Mouse (Mus musculus) gastrocnemius, adult 18-20 months (tissue): Measurements from ENCODE around the gene Coil. TPM values are rescaled to one million over a fixed set of nuclear protein-coding genes. Genes with fewer than 3 reads are reported as not detected.

Experiments used
- DNase-seq: peaks from one replicate; pipeline ENCODE4 v3.0.0; 2021; ENCODE audit warnings: low spot score
- total RNA-seq, 2 experiments: library from RNA; stranded (reverse); gene quantifications; 2 replicates each; pipeline ENCODE4 v1.2.3; 2021

Gene Coil
- total RNA-seq, 2 experiments from 2014 or later: 4.1 to 4.5 TPM

DNA sequence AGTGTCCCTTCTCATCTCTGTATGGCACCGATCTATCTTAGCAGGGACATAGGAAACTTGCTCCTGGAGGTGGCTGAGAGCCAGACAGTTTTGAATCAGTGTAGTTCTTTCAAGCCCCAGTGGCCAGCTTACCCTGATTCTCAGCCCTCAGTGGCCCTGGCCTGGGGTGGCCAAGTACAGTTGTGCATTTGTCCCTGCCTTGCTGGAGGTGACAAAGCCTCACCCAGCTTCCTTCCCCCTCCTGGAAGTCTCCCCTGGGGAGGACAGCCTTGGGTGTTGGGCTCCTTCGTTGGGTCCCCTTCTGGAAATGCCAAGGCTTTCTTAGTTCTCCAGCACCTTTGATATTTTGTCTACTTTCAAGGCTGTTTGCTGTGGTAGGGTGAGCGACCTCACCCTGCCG, 33.7 kb downstream of the Coil start:
- no peak for DNase-seq

DNA sequence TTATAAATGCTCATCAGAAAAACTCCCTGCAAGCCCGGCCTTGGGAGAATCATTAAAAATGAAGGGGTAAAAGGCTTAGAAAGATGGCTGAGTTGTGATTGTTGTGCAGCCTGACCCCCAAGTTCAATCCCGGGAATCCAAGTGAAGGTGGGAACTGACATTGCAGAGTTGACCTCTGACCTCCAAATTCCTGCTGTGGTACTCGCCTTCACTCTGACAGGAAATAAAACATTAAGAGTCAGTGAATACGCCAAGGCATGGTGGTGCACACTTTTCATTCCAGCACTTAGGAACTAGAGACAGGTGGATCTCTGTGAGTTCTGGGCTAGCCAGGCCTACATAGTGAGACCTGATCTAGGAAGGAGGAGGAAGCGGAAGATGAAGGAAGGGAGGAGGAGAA, 35.4 kb downstream of the Coil start:
- no peak for DNase-seq

DNA sequence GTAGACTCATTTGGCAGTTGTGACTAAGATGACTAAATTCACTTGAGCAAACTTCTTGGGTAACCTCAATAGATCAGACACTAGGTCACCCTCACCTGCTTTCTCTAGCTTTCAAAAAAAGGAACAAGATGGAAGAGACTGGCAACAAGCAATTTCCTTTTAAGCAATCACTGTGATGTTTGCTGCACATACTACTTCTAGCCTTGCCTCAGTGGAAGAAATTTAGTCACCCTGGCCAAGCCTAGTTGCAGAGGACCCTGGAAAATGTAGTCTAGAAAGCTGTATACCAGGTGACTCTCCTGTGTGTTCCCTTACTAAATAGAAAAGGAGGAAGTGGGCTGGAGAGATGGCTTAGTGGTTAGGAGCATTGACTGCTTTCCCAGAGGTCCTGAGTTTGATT, 36.4 kb downstream of the Coil start:
- no peak for DNase-seq

DNA sequence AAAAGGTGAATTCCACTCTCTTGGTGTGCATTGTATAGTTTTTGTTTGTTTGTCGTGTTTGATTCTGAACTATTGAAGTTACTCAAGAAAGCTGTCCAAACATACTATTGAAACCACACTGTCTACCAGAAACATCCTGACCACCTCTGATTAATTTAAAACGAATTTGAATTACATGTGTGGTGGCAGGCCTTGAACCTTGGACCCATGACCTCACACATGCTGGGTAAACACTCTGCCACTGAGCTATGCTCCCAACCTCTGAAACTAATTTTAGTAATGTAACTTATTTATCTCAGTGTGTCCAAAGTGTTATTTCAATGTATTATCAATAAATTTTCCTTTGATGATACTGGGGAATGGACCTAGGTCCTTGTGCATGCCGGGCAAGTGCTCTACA, 37.5 kb downstream of the Coil start:
- no peak for DNase-seq

DNA sequence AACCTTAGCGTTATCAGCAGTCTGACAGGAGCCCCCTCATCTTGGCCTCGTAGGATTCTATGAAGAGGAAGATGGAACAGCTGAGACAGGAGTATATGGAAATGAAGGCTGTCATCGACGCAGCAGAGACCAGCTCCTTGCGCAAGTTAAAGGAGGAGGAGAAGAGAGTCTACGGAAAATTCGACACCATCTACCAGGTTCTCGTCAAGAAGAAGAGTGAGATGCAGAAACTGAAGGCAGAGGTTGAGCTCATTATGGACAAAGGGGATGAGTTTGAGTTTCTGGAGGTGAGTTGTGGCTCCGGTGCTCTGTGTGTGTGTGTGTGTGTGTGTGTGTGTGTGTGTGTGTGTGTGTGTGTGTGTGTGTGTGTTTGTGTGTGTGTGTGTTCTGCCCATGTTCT, 39.0 kb downstream of the Coil start:
- no peak for DNase-seq

DNA sequence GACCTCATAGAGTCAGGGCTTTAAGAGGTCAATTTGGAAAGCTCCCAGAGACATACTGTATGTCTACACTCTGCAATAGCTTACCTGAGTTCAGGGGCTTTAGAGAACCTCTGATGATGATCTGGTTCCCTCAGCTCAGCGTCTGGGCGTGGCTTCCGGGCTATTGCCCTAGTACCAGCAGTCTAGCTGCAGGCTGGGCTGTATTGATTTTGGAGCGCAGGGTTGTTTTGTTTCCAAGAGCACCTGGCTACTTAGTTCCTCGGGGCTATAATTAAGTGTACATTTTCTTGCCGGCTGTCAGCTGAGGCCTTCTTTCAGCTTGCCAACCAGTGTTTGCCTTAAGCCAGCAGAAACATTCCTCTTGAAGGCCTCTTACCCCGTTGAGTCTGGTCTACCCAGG, 39.4 kb downstream of the Coil start:
- DNase-seq: no peak

DNA sequence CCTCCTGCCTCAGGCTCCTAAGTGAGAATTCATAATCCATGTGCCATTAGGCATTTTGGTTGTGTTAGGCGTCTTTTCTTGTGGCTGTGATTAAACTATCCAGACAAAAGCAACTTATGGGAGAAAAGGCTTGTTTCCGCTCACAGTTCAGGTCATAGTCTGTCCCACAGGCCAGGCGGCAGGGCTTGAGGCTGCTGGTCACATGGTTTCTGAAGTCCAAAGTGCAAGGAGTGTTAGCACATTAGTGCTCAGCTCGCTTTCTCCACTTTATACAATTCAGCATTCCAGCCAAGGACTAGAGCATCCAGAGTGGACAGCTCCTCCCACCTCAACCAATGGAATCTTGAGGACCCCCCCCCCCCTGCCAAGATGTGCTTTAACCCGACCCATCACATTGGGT, 42.2 kb downstream of the Coil start:
- DNase-seq: no peak

DNA sequence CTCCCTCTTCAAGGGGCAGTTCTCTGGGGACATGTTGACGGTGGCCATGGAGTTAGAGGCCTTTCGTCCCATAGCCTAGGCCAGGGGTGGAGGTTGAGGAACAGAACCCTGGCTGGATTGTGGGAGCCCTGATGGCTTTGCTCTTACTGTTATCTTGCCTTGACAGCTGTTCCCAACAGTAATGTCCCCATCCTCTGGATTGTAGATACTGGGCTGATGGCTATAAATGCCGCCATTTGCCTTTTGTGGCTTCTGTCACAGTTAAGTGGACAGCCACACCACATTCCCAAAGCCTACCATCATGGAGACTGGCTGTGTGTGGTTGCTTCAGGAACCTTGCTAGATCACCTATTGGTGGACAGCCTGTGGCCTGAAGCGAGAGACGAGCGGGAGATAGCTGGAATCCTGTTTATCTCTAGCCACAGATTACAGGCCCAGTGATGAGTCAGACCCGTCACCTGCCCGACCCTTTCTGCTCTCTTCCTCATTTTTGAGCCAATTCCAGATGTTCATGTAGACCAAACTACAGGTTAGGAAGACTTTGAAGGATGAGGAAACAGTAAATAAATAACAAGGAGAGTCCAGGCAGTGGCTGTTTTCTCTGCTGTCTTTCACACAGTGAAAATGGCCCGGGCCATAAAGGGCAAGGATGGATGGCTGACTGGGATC, 47.6 kb downstream of the Coil start:
- no peak for DNase-seq

DNA sequence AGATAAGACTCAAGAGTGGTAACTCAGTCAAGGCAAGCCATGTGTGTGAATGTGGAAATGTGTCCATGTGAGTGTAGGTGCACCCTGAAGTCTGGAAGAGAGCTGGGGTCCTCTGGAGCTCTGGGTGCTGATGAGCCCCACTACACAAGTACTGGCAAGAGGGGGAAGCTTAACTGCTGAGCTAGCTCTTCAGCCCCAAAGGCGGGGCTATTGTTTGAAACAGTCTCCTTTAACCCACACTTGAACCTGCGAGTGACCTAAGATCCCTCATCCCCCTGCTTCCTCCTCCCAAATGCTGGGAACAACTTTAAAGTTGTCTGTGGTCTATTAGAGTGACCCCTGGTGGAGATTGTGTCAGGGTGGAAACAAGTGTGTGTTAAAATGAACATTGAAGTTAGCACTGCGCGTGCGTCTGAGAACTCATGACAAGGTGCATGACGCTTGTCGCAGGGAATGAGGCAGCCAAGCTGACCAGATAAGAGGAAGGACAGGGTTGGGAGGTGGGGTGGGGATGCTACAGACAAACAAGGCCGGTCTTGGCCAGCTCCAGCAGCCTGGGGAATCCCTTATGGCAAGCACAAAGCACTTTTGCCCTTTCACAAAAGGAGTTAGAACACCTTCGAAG, 50.7 kb downstream of the Coil start:
- no peak for DNase-seq

DNA sequence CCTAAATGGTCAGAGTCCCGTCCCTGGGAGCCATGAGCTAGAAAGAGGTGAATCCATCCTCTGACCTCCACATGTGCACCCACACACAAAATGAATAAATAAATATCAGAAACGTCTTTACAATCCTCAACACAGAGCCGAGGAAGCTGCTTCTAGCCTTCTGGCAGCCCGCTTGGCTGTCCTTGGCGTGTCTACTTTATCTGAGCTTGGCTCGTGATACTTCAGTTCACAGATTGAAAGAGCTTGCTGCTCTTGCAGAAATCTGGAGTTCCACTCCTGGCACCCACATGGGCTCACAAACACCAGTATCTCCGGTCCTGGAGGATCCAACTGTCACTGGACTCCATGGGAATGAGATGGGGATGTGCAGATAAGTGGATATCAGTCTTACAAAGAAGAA, 51.6 kb downstream of the Coil start:
- no peak for DNase-seq

DNA sequence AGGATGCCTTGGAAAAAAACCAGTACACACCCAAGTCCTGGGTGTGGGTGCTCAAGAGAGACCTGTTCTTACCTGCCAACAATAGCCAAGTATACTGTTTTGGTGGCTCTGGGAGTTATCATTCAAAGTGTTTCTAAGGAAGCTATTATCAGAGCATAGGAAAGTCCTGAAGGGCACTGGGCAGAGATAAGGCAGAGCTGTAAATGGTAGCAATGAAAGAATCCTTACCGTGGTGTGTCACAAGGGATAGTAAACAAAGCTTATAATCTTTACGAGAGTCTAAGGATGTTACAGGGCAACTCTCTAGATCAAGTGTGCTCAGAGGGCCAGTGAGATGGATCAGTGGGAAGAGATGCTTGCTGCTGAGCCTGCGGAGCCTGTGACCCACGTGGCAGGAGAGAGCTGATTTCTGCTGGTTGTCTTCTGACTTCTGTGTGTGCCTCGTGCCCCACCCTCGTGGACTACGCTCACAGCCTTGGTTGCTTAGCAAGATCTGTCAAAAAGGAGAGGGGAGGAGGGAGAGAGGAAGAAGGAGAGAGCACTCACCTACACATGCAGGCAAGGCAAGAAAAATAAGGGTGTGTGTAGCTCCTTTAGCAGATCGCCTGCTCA, 52.2 kb downstream of the Coil start:
- no peak for DNase-seq

DNA sequence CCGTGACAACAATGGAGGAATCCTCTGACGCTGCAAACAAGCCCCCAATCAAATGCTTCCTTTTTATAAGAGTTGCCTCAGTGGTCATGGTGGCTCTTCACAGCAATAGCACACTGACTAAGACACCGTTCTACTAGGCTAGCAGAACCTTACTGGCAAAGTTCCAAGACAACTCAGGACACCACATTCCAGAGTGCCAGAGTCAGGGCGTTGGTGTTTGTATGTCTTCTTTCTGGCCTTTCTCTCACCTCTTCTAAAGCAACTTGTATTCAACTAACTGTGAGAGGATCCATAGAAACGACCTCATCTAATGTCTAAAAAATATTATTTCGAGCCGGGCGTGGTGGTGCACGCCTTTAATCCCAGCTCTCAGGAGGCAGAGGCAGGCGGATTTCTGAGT, 53.4 kb downstream of the Coil start:
- DNase-seq: no peak

DNA sequence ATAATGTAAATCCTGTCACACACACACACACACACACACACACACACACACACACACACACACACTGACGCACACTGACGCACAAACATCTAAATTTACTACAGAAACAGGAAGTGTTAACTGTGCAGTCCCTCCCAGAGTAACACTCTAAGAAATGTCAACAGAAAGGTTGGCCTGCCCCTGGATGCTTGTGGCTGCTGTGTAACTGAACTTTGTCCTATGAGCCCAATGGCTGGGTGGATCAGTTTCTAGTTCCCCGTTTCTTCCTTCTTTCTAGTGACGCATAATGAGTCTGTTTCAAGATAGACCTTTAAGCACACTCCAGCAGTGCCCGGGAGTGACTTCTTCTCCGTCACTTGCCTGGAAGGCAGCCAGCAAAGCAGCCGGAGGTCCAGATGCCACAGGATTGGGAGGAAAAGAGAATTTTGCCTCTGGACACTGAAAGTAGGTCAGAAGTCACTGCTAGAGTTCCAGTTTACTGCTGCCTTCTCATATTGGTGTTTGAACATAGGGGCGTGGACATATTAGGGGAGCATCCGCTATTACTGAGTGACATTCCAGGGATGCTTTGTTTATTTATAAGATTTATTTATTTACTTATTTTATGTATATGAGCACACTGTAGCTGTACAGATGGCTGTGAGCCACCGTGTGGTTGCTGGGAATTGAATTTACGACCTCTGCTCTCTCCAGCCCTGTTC, 54.3 kb downstream of the Coil start:
- peak; percentile 76 for DNase-seq

DNA sequence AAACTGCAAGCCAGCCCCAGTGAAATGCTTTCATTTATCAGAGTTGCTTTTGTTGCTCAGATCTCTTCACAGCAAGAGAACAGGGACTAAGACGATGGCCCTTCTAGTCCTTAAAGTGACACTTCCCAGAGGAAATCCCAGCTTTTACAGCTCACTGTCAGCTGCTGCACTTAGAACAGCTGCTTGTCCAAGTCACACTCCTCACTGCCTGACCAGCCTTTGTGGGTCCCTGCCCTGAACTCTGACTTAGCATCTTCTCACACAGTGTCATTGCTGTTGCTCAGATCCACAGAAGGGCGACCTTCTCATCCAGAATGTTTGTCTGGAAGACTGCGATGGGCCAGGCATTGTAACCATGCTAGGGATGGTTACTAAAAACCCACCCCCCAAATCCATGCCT, 55.6 kb downstream of the Coil start:
- no peak for DNase-seq

DNA sequence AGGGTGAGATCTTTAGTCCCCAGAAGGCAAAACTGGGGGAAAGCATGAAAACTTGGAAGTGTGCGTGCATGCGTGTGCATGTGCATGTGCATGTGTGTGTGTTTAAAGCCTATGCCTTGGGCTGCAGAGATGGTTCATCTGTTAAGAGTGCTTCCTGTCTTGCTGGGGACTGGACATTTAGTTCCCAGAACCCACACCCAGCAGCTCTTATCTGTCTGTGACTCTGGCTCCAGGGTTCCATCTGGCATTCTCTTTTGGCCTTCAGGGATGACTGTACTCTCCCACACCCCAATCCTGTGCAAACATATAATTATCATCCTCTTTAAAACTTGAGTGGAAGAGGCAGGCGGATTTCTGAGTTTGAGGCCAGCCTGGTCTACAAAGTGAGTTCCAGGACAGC, 56.1 kb downstream of the Coil start:
- DNase-seq: no peak

DNA sequence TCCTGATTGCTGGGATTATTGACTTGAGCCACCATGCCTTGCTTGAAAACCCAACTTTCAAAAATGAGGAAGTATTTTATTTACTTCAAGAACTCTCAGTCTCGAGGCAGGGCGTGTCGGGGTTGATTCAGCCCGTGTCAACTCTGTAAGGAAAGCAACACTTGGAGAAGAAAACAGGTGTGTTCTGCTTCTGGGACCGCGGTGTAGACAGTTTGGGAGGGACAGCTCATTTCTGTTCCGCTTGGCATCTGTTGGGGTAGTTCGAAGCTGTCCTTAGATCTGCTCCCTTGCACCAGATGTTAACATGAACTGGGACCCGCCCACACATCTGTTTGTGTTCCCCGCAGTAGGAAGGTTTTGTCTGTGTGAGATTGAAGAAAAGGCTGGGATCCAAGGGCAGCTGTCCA, 57.9 kb downstream of the Coil start:
- DNase-seq: peak; percentile 27

DNA sequence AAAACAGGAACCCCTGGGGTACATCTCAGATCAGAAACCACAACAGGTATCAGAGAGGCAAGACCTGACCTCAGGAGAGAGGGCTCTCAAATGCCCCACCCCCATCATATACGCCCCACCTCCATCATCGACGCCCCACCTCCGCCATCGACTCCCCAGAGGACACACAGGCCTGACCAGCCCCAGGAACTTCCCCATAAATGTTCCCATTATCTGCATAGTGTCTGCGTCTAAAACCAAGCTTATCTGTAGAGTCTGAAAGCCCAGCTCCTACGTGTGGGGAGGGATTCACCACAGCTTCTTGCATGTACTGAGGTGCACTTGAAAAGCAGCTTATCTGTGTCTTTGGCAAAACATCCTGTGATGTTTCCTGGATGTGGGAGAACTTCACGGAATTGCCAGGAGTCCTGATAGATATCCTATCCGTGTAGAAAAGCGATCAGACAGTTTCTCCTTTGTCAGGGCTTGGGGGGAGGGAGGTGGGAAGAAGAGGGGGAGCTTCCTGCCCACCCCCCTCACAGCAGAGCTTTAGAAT, 58.9 kb downstream of the Coil start:
- no peak for DNase-seq

DNA sequence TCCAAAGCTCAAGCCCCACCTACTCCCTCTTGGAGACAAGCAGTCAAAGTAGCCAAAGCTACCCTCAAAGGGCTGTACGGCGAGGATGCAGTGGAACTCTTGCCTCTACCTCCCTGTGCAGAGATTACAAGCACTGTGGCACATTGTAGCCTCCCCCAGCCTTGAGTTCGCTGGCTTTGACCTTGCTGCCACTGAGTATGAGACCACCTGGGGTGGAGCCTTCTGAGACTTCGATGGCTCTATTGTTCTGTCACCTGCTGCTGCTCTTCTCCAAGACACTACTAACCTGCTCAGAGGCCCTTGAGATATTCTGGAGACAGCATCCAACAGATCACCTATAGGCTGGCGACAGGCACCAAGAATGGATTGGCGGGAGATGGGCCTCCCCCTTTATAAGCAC, 60.5 kb downstream of the Coil start:
- no peak for DNase-seq

DNA sequence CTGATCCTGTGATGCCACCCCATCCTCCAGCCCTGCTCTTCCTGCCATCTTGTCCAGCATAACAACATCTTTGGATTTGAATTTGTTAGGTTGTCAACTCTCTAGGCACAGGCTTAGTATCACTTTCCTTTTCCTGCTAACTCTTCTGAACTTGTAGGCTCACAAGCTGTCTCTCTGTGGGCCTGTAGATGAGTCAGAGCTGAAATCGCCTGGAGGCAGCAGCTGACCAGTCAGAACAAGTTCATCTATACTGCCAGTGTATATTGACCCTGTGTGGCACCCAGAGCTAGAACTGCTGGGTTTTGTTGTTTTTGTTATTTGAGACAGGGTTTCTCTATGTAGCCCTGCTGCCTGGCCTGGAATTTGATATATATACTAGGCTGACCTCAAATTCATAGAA, 61.1 kb downstream of the Coil start:
- DNase-seq: no peak

DNA sequence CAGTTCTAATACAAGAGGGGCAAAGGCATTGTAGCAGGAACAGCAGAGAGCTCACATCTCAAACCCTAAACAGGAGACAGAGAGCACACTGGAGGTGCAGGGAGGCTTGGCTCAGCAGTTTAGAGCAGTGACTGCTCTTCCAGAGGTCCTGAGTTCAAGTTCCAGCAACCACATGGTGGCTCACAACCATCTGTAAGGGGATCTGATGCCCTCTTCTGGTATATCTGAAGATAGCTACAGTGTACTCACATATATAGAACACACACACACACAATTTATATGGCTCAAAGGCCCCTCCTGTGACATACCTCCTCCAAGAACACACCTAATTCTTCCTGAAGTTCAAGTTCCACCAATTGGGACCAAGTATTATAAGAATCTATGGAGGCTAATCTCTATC, 64.5 kb downstream of the Coil start:
- no peak for DNase-seq

DNA sequence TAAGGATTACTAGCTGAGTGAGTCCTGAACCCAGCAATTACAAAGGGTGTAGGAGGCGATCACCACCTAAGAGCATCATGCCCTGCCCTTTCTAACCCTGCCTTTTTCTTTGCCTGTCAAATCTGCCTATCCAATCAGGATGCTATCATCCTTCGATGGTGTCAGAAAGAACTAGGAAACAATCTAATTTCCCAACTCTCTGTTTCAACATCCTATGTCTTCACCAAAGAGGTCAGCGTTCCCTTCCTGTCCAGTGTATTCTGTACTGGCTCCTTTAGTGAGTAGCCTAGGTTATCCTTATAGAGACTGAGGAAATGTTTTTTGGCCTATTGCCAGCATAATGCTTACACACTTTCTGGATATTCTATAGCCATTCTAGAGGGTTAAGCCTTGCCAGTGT, 65.5 kb downstream of the Coil start:
- DNase-seq: no peak

DNA sequence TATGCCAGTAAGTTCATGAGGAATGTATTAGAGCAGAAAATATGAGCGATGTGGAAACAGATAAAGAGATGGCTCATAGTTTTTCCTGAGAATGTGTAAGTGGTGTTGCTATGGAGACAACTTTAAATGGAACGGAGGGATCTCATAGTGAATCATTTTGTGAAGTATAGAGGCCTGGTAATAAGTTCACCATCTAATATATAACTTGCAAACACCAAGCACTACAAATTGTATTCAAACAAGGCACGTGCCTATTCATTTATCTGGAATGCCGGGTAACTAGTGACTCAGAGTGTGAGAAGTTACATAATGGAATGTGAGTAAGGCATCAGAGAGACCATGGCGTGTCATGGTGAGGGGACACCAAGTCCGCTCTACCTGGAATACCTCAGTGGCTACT, 68.4 kb downstream of the Coil start:
- no peak for DNase-seq
